8 mouse cellular contexts compared by ENCODE assay signal in genomic region chr5:114979250-114980121, GRCm38 (mm10). TPM values are rescaled to one million over a fixed set of nuclear protein-coding genes. Genes with fewer than 3 reads are reported as not detected.
DNase-seq lines count a peak whose midpoint lies in the region; ATAC-seq and TF ChIP-seq lines count a peak whose summit lies in the region.

No protein-coding gene starts in this region.

- WGBS in cerebellum, adult 2 months = 2% methylated on average over 32 of the region's 32 CpGs
- 5% methylated on average over 32 of the region's 32 CpGs for WGBS in forebrain, postnatal 0 days
- 3% methylated on average over 32 of the region's 32 CpGs for WGBS in lung, embryonic 14.5 days

- no peak for TF ChIP-seq POLR2A in cerebellum, adult 2 months (IDR thresholded peaks at IDR 0.05; ENCODE audit: borderline replicate concordance, insufficient read depth, low read length)

- H3K9me3 ChIP-seq in forebrain, postnatal 0 days (ENCODE audit: low read length) = no peaks in the 10 kb centered on the region
- no peaks in the 10 kb centered on the region for H3K9me3 ChIP-seq in lung, embryonic 14.5 days (ENCODE audit: low read depth, low read length)

- DNase-seq in MN1 (ENCODE audit: low spot score) = peak; percentile 69
- peak; percentile 81 to 88 for DNase-seq in cerebellum, adult 2 months
- DNase-seq in forebrain, postnatal 0 days = peak; percentile 87
- peak; percentile 79 for DNase-seq in heart, postnatal 4 days
- peak; percentile 64 to 79 for DNase-seq in layer of hippocampus, adult 8-10 months (ENCODE audit: low spot score in 2 of 2)
- peak; percentile 89 for DNase-seq in lung, embryonic 14.5 days
- DNase-seq in testis, postnatal 14 days (ENCODE audit: low spot score) = peak; percentile 65

- H3K4me2 ChIP-seq in forebrain, postnatal 0 days (ENCODE audit: low read depth) = peak overlapping the region; percentile 76
- peak overlapping the region; percentile 76 for H3K4me2 ChIP-seq in lung, embryonic 14.5 days

- no peaks in the 10 kb centered on the region for H3K4me1 ChIP-seq in cerebellum, adult 2 months (ENCODE audit: control insufficient read depth, insufficient read depth, low read length)
- H3K4me1 ChIP-seq in forebrain, postnatal 0 days (ENCODE audit: insufficient read depth) = no peaks in the 10 kb centered on the region
- 0 out of 2 replicates have a peak, but pooled peaks cover 2% of the 10 kb centered on the region for H3K4me1 ChIP-seq in lung, embryonic 14.5 days (ENCODE audit: insufficient read depth)

- no peaks in the 10 kb centered on the region for H3K27me3 ChIP-seq in cerebellum, adult 2 months (ENCODE audit: control insufficient read depth, insufficient read depth, low read length)
- no peaks in the 10 kb centered on the region; the same call in 1 of the 2 replicates for H3K27me3 ChIP-seq in forebrain, postnatal 0 days (ENCODE audit: insufficient read depth, low read length)
- no peaks in the 10 kb centered on the region for H3K27me3 ChIP-seq in lung, embryonic 14.5 days (ENCODE audit: insufficient read depth, low read length)

- TF ChIP-seq CTCF in cerebellum, adult 2 months (IDR thresholded peaks at IDR 0.05; ENCODE audit: borderline replicate concordance, insufficient read depth, low read depth, low read length) = peak; percentile 99
- peak; percentile 97 for TF ChIP-seq CTCF in forebrain, postnatal 0 days (IDR thresholded peaks at IDR 0.05; ENCODE audit: low read depth)
- TF ChIP-seq CTCF in lung, embryonic 14.5 days (IDR thresholded peaks at IDR 0.05; ENCODE audit: low read depth) = peak; percentile 97

- ATAC-seq in forebrain, postnatal 0 days = peak; percentile 72
- peak; percentile 50 for ATAC-seq in lung, embryonic 14.5 days (ENCODE audit: insufficient read depth)
- peak; percentile 69 for ATAC-seq in neutrophil, adult 5-6 weeks (ENCODE audit: extremely low read depth, insufficient number of reproducible peaks, low FRiP score, poor library complexity, severe bottlenecking)

- H3K27ac ChIP-seq in cerebellum, adult 2 months (ENCODE audit: insufficient read depth, low read length) = no peak overlapping the region
- H3K27ac ChIP-seq in forebrain, postnatal 0 days (ENCODE audit: low read depth, low read length) = no peak overlapping the region
- no peak overlapping the region for H3K27ac ChIP-seq in lung, embryonic 14.5 days (ENCODE audit: low read depth)

- no peaks in the 10 kb centered on the region for H3K36me3 ChIP-seq in forebrain, postnatal 0 days (ENCODE audit: insufficient read depth)
- no peaks in the 10 kb centered on the region for H3K36me3 ChIP-seq in lung, embryonic 14.5 days (ENCODE audit: insufficient read depth)

- H3K4me3 ChIP-seq in cerebellum, adult 2 months (replicated peaks; ENCODE audit: insufficient read depth, low read depth, low read length) = peak overlapping the region; percentile 53
- H3K4me3 ChIP-seq in forebrain, postnatal 0 days (ENCODE audit: low read depth, low read length) = peak overlapping the region; percentile 31
- peak overlapping the region; percentile 40 for H3K4me3 ChIP-seq in lung, embryonic 14.5 days (ENCODE audit: low read depth, low read length)

- peak overlapping the region; percentile 31; the same call in 1 of the 2 replicates for H3K9ac ChIP-seq in forebrain, postnatal 0 days
- H3K9ac ChIP-seq in lung, embryonic 14.5 days = peak overlapping the region; percentile 41

RNA-seq across cellular contexts. Expression of gene Hnf1a, which starts 8.6 kb away (rescaled TPM):
- 0.05 TPM in 1 of 2 replicates, not detected in the other for polyA plus RNA-seq in cerebellum, adult 2 months (2012; rRNA removed)
- not detected in 2 replicates for total RNA-seq in forebrain, postnatal 0 days (2014; rRNA removed)
- not detected in 2 replicates for polyA plus RNA-seq in forebrain, postnatal 0 days (2015; fragmentation: Nextera tagmentation; extraction: Ambion mirVana)
- not detected for total RNA-seq in heart, postnatal 4 days (2021)
- total RNA-seq in layer of hippocampus, adult 8-10 months (2022) = not detected
- 0.05 TPM in 1 of 2 replicates, not detected in the other for polyA plus RNA-seq in lung, embryonic 14.5 days (2014; fragmentation: Nextera tagmentation; extraction: Ambion mirVana)
- total RNA-seq in neutrophil, adult 5-6 weeks (2017) = 0.12 TPM in 1 of 2 replicates, not detected in the other

RNA-seq across cellular contexts. Expression of gene Sppl3, which starts 31.5 kb away (rescaled TPM):
- 64.2 and 65.0 TPM in 2 replicates for polyA plus RNA-seq in cerebellum, adult 2 months (2012; rRNA removed)
- 79.1 and 114 TPM in 2 replicates for total RNA-seq in forebrain, postnatal 0 days (2014; rRNA removed)
- 36.0 and 43.5 TPM in 2 replicates for polyA plus RNA-seq in forebrain, postnatal 0 days (2015; fragmentation: Nextera tagmentation; extraction: Ambion mirVana)
- total RNA-seq in heart, postnatal 4 days (2021) = 10 to 100 TPM; 52.1 to 53.3 TPM
- total RNA-seq in layer of hippocampus, adult 8-10 months (2022) = 10 to 100 TPM; 71.6 to 80.6 (median 77.4) TPM
- polyA plus RNA-seq in lung, embryonic 14.5 days (2014; fragmentation: Nextera tagmentation; extraction: Ambion mirVana) = 32.8 and 39.6 TPM in 2 replicates
- total RNA-seq in neutrophil, adult 5-6 weeks (2017) = 31.2 and 34.7 TPM in 2 replicates

RNA-seq across cellular contexts. Expression of gene 2210016L21Rik, which starts 37.5 kb away (rescaled TPM):
- 137 and 141 TPM in 2 replicates for polyA plus RNA-seq in cerebellum, adult 2 months (2012; rRNA removed)
- total RNA-seq in forebrain, postnatal 0 days (2014; rRNA removed) = 81.0 and 86.0 TPM in 2 replicates
- 167 and 170 TPM in 2 replicates for polyA plus RNA-seq in forebrain, postnatal 0 days (2015; fragmentation: Nextera tagmentation; extraction: Ambion mirVana)
- 10 to 100 TPM; 27.7 to 34.9 TPM for total RNA-seq in heart, postnatal 4 days (2021)
- 100 to 1,000 TPM; 183 to 208 (median 204) TPM for total RNA-seq in layer of hippocampus, adult 8-10 months (2022)
- 44.3 and 50.6 TPM in 2 replicates for polyA plus RNA-seq in lung, embryonic 14.5 days (2014; fragmentation: Nextera tagmentation; extraction: Ambion mirVana)
- total RNA-seq in neutrophil, adult 5-6 weeks (2017) = 15.6 and 15.8 TPM in 2 replicates

RNA-seq across cellular contexts. Expression of gene Oasl1, which starts 56.4 kb away (rescaled TPM):
- polyA plus RNA-seq in cerebellum, adult 2 months (2012; rRNA removed) = 0.36 and 0.46 TPM in 2 replicates
- 0.54 and 1.7 TPM in 2 replicates for total RNA-seq in forebrain, postnatal 0 days (2014; rRNA removed)
- 0.38 and 0.73 TPM in 2 replicates for polyA plus RNA-seq in forebrain, postnatal 0 days (2015; fragmentation: Nextera tagmentation; extraction: Ambion mirVana)
- total RNA-seq in heart, postnatal 4 days (2021) = under 1 TPM in 1 of 2 experiments, not detected in 1; 0.18 TPM
- total RNA-seq in layer of hippocampus, adult 8-10 months (2022) = 1 to 10 TPM in 1 of 4 experiments, under 1 TPM in 1, not detected in 2; 0.80 to 1.1 TPM
- 0.50 TPM in 2 replicates for polyA plus RNA-seq in lung, embryonic 14.5 days (2014; fragmentation: Nextera tagmentation; extraction: Ambion mirVana)
- 37.8 and 41.7 TPM in 2 replicates for total RNA-seq in neutrophil, adult 5-6 weeks (2017)
